20 mouse cellular contexts compared by ENCODE assay signal in the genomic region with DNA sequence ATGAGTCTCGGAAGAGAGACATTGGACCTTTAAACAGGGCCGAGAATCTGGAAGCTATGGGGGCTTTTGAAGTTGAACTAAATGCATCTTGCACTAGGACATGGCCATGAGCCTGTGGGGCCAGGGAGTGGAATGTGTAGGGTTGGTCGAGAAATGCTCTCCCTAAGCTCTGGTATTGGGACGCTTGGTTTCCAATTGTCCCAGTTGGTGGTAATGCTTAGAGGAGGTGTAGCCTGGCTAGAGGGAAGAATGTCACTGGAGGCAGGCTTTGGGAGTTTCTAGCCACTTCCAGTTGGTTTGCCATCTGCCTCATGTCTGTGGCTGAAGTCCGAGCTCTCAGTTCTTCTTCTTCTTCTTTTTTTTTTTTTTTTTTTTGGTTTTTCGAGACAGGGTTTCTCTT. TPM values are rescaled to one million over a fixed set of nuclear protein-coding genes. Genes with fewer than 3 reads are reported as not detected.
"Had no signal": no experiment of that assay in that cellular context is flagged by ENCODE, and none has a peak within 500 bp of the region (broad histone marks: within the 10 kb centered on the region; RNA-seq: fewer than 3 reads in every experiment).

No protein-coding gene starts in this region.

- DNase-seq: kidney, postnatal 10 days; kidney, postnatal 36 days; layer of hippocampus, postnatal 36 days; liver, embryonic 13.5 days; lung, adult 2 months; lung, postnatal 14 days; lung, postnatal 4 days; midbrain, embryonic 14.5 days; retina, postnatal 1 day; right cerebral cortex, postnatal 25 days; thymus, adult 2 months; thymus, postnatal 14 days; thymus, postnatal 4 days had no signal

- H3K27ac ChIP-seq: left cerebral cortex, adult 2 months; liver, embryonic 13.5 days; neural tube, embryonic 12.5 days; neural tube, embryonic 15.5 days had no signal

- H3K4me2 ChIP-seq: kidney, embryonic 15.5 days; liver, embryonic 13.5 days; midbrain, embryonic 11.5 days; neural tube, embryonic 12.5 days; neural tube, embryonic 15.5 days had no signal

- H3K9ac ChIP-seq: kidney, embryonic 15.5 days; liver, embryonic 13.5 days; neural tube, embryonic 12.5 days; neural tube, embryonic 15.5 days had no signal

- H3K27me3 ChIP-seq: kidney, embryonic 15.5 days; liver, embryonic 13.5 days; neural tube, embryonic 12.5 days; neural tube, embryonic 15.5 days had no signal

- H3K36me3 ChIP-seq: kidney, embryonic 15.5 days; liver, embryonic 13.5 days; neural tube, embryonic 12.5 days; neural tube, embryonic 15.5 days had no signal

- H3K4me3 ChIP-seq: kidney, embryonic 15.5 days; left cerebral cortex, adult 2 months; liver, embryonic 13.5 days; neural tube, embryonic 12.5 days; neural tube, embryonic 15.5 days had no signal

- H3K9me3 ChIP-seq: kidney, embryonic 15.5 days; liver, embryonic 13.5 days; neural tube, embryonic 12.5 days; neural tube, embryonic 15.5 days had no signal

- H3K4me1 ChIP-seq: liver, embryonic 13.5 days; neural tube, embryonic 12.5 days; neural tube, embryonic 15.5 days had no signal

RNA-seq across cellular contexts. Expression of a gene that starts 24.9 kb away (rescaled TPM):
- polyA plus RNA-seq: limb, embryonic 11.5 days; limb, embryonic 14.5 days; liver, embryonic 13.5 days; neural tube, embryonic 12.5 days had no signal
